Mouse (Mus musculus): Measurements from ENCODE around the gene Cdk17. TPM values are rescaled to one million over a fixed set of nuclear protein-coding genes. Genes with fewer than 3 reads are reported as not detected.

Cdk17 gene
- polyA plus RNA-seq, 1 experiment from 2014 or later, result 19.2 TPM

DNA sequence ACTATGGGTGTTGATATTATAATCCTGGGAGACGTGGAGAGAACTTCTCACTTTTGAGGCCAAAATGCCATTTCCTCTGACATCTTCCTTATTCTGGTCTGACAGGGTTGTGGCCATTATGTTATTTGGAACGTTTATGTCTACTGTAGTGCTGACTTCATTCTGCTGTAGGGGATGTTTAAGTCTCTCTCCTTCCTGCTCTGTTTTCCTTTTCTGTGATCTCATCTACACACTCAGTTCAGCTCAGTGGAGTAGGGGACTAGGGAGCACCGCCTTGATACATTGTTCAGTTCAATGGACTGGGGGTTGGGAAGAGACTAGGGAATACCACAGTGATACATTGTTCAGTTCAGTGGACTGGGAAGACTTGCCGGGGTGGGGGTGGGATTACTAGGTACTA, 7.4 kb downstream of the Cdk17 start:
- no peaks in the 10 kb centered on the region for H3K36me3 ChIP-seq (ENCODE audit: control insufficient read depth, insufficient read depth, low read length)
- WGBS, result 73% methylated on average over 4 of the region's 4 CpGs

DNA sequence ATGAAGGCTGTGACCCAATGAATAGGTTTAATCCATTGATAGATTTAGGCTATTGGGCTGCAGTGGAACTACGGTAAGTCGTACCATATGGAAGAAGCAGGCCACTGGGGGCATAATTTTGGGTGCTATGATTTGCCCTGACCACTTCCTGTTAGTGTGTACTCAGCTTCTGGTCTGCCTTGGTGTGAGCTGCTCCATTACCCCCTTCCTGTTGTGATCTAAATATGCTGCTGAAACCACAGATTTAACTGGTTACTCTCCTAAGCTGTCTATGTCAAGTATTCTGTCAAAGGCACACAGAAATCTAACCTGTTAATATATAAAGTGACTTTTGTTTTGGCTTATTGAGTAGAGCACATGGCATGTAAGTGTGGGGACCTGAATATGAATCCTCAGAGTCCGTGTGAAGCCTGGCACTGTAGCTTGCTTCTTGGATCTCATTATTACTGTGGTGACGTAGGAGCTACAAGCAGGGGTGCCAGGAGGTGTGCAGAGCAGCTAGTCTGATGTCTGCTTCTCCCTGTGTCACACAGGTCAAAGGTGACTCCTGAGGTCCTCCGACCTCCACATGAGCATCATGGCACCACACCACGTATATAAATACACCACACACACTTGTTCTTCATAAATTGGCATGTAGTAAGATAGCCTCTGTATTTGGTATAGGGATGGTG, 10.6 kb downstream of the Cdk17 start:
- Histone ChIP-seq H3K4me3 (ENCODE audit: low read depth, low read length) (no peak overlapping the region), H3K9ac (ENCODE audit: low read length) (no peak overlapping the region), H3K27me3 (ENCODE audit: control insufficient read depth, insufficient read depth, low read length) (no peaks in the 10 kb centered on the region), H3K9me3 (ENCODE audit: control insufficient read depth, low read length) (no peaks in the 10 kb centered on the region), H3K4me1 (ENCODE audit: control insufficient read depth, insufficient read depth, low read length) (0 out of 2 replicates have a peak, but pooled peaks cover 3% of the 10 kb centered on the region), H3K36me3 (ENCODE audit: control insufficient read depth, insufficient read depth, low read length) (no peaks in the 10 kb centered on the region), H3K27ac (replicated peaks; ENCODE audit: low read depth, low read length) (no peak overlapping the region), H3K4me2 (ENCODE audit: low read depth, severe bottlenecking) (no peak overlapping the region)
- no peak for DNase-seq (ENCODE audit: low spot score)
- 78% methylated on average over 6 of the region's 6 CpGs for WGBS
- ATAC-seq (ENCODE audit: insufficient number of reproducible peaks, low FRiP score, low TSS enrichment, low read depth), result no peak

More for the DNA sequence above, 7.4 kb downstream of the Cdk17 start:
- Histone ChIP-seq H3K27me3 (ENCODE audit: control insufficient read depth, insufficient read depth, low read length) (no peaks in the 10 kb centered on the region), H3K4me3 (ENCODE audit: low read depth, low read length) (no peak overlapping the region), H3K27ac (replicated peaks; ENCODE audit: low read depth, low read length) (no peak overlapping the region), H3K9ac (ENCODE audit: low read length) (no peak overlapping the region), H3K4me2 (ENCODE audit: low read depth, severe bottlenecking) (no peak overlapping the region), H3K4me1 (ENCODE audit: control insufficient read depth, insufficient read depth, low read length) (0 out of 2 replicates have a peak, but pooled peaks cover 4% of the 10 kb centered on the region), H3K9me3 (ENCODE audit: control insufficient read depth, low read length) (no peaks in the 10 kb centered on the region)
- DNase-seq (ENCODE audit: low spot score) (no peak), ATAC-seq (ENCODE audit: insufficient number of reproducible peaks, low FRiP score, low TSS enrichment, low read depth) (no peak)

DNA sequence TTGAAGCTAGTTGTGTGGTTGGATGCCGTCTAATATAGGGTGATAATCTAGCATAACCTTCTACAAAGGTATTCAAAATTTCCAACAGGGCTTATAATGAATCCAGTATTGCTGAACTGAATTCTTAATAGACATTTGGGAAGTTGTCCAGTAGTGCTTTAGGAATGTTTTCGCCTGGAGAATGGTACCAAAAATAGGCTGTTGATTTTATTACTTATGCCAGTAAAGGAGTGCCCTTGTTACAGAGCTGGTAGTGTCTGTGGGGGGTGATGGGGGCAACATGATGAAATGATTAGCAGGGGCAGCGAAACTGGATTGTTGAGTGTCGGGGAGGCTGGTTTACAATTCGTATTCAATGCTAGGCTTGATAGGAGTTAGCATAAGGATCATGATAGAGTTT, 16.8 kb downstream of the Cdk17 start:
- Histone ChIP-seq H3K27me3 (ENCODE audit: control insufficient read depth, insufficient read depth, low read length) (no peaks in the 10 kb centered on the region), H3K9me3 (ENCODE audit: control insufficient read depth, low read length) (no peaks in the 10 kb centered on the region), H3K27ac (replicated peaks; ENCODE audit: low read depth, low read length) (no peak overlapping the region), H3K36me3 (ENCODE audit: control insufficient read depth, insufficient read depth, low read length) (no peaks in the 10 kb centered on the region), H3K9ac (ENCODE audit: low read length) (no peak overlapping the region), H3K4me1 (ENCODE audit: control insufficient read depth, insufficient read depth, low read length) (0 out of 2 replicates have a peak, but pooled peaks cover 2% of the 10 kb centered on the region), H3K4me2 (ENCODE audit: low read depth, severe bottlenecking) (no peak overlapping the region), H3K4me3 (ENCODE audit: low read depth, low read length) (no peak overlapping the region)
- DNase-seq (ENCODE audit: low spot score) (no peak), ATAC-seq (ENCODE audit: insufficient number of reproducible peaks, low FRiP score, low TSS enrichment, low read depth) (no peak)
- WGBS, result 67% methylated on average over 5 of the region's 5 CpGs

- Histone ChIP-seq H3K36me3 (ENCODE audit: control insufficient read depth, insufficient read depth, low read length) (no peaks in the 10 kb centered on the region), H3K4me3 (ENCODE audit: low read depth, low read length) (no peak overlapping the region), H3K4me1 (ENCODE audit: control insufficient read depth, insufficient read depth, low read length) (0 out of 2 replicates have a peak, but pooled peaks cover 2% of the 10 kb centered on the region), H3K4me2 (ENCODE audit: low read depth, severe bottlenecking) (no peak overlapping the region), H3K27me3 (ENCODE audit: control insufficient read depth, insufficient read depth, low read length) (no peaks in the 10 kb centered on the region), H3K9ac (ENCODE audit: low read length) (no peak overlapping the region), H3K9me3 (ENCODE audit: control insufficient read depth, low read length) (no peaks in the 10 kb centered on the region), H3K27ac (replicated peaks; ENCODE audit: low read depth, low read length) (no peak overlapping the region)
- ATAC-seq (ENCODE audit: insufficient number of reproducible peaks, low FRiP score, low TSS enrichment, low read depth) (no peak), DNase-seq (ENCODE audit: low spot score) (no peak)
- WGBS, result 85% methylated on average over 4 of the region's 4 CpGs
These were observed 17.2 kb downstream of the Cdk17 start for GRCm38 (mm10) chr10:93177874-93178273.

DNA sequence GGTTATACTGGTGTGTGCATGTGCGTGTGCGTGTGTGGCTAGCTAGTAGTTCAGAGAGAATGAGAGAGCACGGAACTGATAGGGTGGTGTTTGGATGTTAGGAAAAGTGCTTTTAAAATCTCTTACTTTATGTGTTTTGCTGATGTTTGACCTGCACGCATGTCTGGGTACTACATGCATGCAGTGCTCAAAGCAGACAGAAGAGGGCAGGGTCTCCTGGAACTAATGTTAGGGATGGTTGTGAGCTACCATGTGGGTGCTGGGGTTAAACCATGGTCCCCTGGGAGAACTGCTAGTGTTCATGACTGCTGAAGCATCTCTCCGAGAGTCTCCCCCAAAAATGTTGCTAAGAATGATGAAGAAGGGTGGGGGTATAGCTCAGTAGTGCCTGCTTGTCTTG, 18.0 kb downstream of the Cdk17 start:
- Histone ChIP-seq H3K4me1 (ENCODE audit: control insufficient read depth, insufficient read depth, low read length) (0 out of 2 replicates have a peak, but pooled peaks cover 2% of the 10 kb centered on the region), H3K9me3 (ENCODE audit: control insufficient read depth, low read length) (no peaks in the 10 kb centered on the region), H3K4me3 (ENCODE audit: low read depth, low read length) (no peak overlapping the region), H3K36me3 (ENCODE audit: control insufficient read depth, insufficient read depth, low read length) (no peaks in the 10 kb centered on the region), H3K27me3 (ENCODE audit: control insufficient read depth, insufficient read depth, low read length) (no peaks in the 10 kb centered on the region), H3K27ac (replicated peaks; ENCODE audit: low read depth, low read length) (no peak overlapping the region), H3K9ac (ENCODE audit: low read length) (no peak overlapping the region), H3K4me2 (ENCODE audit: low read depth, severe bottlenecking) (no peak overlapping the region)
- ATAC-seq (ENCODE audit: insufficient number of reproducible peaks, low FRiP score, low TSS enrichment, low read depth), result no peak
- 97% methylated on average over 5 of the region's 5 CpGs for WGBS
- no peak for DNase-seq (ENCODE audit: low spot score)

GRCm38 (mm10) chr10:93179669-93180460, 19.2 kb downstream of the Cdk17 start:
- Histone ChIP-seq H3K4me2 (ENCODE audit: low read depth, severe bottlenecking) (no peak overlapping the region), H3K36me3 (ENCODE audit: control insufficient read depth, insufficient read depth, low read length) (no peaks in the 10 kb centered on the region), H3K27ac (replicated peaks; ENCODE audit: low read depth, low read length) (no peak overlapping the region), H3K4me1 (ENCODE audit: control insufficient read depth, insufficient read depth, low read length) (0 out of 2 replicates have a peak, but pooled peaks cover 2% of the 10 kb centered on the region), H3K4me3 (ENCODE audit: low read depth, low read length) (no peak overlapping the region), H3K9ac (ENCODE audit: low read length) (no peak overlapping the region), H3K9me3 (ENCODE audit: control insufficient read depth, low read length) (no peaks in the 10 kb centered on the region), H3K27me3 (ENCODE audit: control insufficient read depth, insufficient read depth, low read length) (no peaks in the 10 kb centered on the region)
- 90% methylated on average over 11 of the region's 11 CpGs for WGBS
- DNase-seq (ENCODE audit: low spot score), result no peak
- ATAC-seq (ENCODE audit: insufficient number of reproducible peaks, low FRiP score, low TSS enrichment, low read depth), result no peak

GRCm38 (mm10) chr10:93184351-93184976, 23.8 kb downstream of the Cdk17 start:
- DNase-seq (ENCODE audit: low spot score) (no peak), ATAC-seq (ENCODE audit: insufficient number of reproducible peaks, low FRiP score, low TSS enrichment, low read depth) (no peak)
- Histone ChIP-seq H3K27ac (replicated peaks; ENCODE audit: low read depth, low read length) (no peak overlapping the region), H3K4me3 (ENCODE audit: low read depth, low read length) (no peak overlapping the region), H3K36me3 (ENCODE audit: control insufficient read depth, insufficient read depth, low read length) (no peaks in the 10 kb centered on the region), H3K9me3 (ENCODE audit: control insufficient read depth, low read length) (no peaks in the 10 kb centered on the region), H3K4me1 (ENCODE audit: control insufficient read depth, insufficient read depth, low read length) (0 out of 2 replicates have a peak, but pooled peaks cover 2% of the 10 kb centered on the region), H3K4me2 (ENCODE audit: low read depth, severe bottlenecking) (no peak overlapping the region), H3K27me3 (ENCODE audit: control insufficient read depth, insufficient read depth, low read length) (no peaks in the 10 kb centered on the region), H3K9ac (ENCODE audit: low read length) (no peak overlapping the region)
- 92% methylated on average over 8 of the region's 8 CpGs for WGBS

DNA sequence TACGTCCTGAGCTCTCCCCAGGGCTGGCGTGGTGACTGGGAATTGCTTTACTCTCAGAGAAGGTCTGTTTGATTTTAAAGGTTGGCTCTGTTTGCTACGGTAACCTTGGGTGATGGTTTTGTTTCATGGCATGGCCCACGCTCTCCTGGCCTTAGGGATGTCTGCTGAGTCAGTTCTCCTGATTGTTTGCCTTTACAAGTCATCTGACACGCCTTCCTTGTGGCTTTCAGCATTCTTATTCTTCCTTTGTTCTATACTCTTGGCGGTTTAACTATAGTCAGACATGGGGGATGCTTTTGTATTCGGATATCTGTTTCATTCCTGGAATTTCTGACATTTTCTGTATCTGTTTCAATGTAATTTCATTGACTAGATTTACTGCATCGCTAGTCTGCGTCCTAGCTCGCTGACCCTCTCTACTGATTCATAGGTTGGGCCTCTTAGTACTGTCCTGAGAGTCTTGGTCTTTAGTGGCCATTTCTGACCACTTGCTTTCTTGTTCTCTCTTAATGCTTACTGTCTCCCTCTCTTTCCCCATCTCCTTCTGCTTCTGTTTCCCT, 27.8 kb downstream of the Cdk17 start:
- Histone ChIP-seq H3K4me2 (ENCODE audit: low read depth, severe bottlenecking) (no peak overlapping the region), H3K36me3 (ENCODE audit: control insufficient read depth, insufficient read depth, low read length) (no peaks in the 10 kb centered on the region), H3K9me3 (ENCODE audit: control insufficient read depth, low read length) (no peaks in the 10 kb centered on the region), H3K9ac (ENCODE audit: low read length) (no peak overlapping the region), H3K4me3 (ENCODE audit: low read depth, low read length) (no peak overlapping the region), H3K27me3 (ENCODE audit: control insufficient read depth, insufficient read depth, low read length) (no peaks in the 10 kb centered on the region), H3K4me1 (ENCODE audit: control insufficient read depth, insufficient read depth, low read length) (no peaks in the 10 kb centered on the region), H3K27ac (replicated peaks; ENCODE audit: low read depth, low read length) (no peak overlapping the region)
- no peak for DNase-seq (ENCODE audit: low spot score)
- no peak for ATAC-seq (ENCODE audit: insufficient number of reproducible peaks, low FRiP score, low TSS enrichment, low read depth)
- 79% methylated on average over 10 of the region's 10 CpGs for whole genome bisulfite sequencing
